Mouse (Mus musculus) neural tube, embryonic 11.5 days (tissue): Measurements from ENCODE around the gene Inpp4a. TPM values are rescaled to one million over a fixed set of nuclear protein-coding genes. Genes with fewer than 3 reads are reported as not detected.

ENCODE experiments used
- ATAC-seq: fragments of 200-750 bp; cut with Nextera tagmentation; 2 replicates; pipeline ENCODE4 v1.8.0; 2017; ENCODE audit warnings: moderate number of reproducible peaks, mild to moderate bottlenecking, moderate TSS enrichment, moderate library complexity; ENCODE audit not compliant: insufficient read depth, low FRiP score, low TSS enrichment
- DNase-seq: peaks from one replicate; pipeline ENCODE4 v3.0.0-alpha.2; 2015; ENCODE audit warnings: low spot score
- H3K27ac ChIP-seq: fragments of 300-500 bp; sonication (generic); 2 replicates; pipeline ENCODE4 v1.5.1; 2014; ENCODE audit warnings: low read depth, mild to moderate bottlenecking, low read length
- H3K27me3 ChIP-seq: fragments of 300-500 bp; sonication (generic); 2 replicates; pipeline ENCODE4 v1.6.1; 2014; ENCODE audit warnings: mild to moderate bottlenecking, low read length, mixed read lengths; ENCODE audit not compliant: control insufficient read depth, insufficient read depth
- H3K36me3 ChIP-seq: fragments of 300-500 bp; sonication (generic); 2 replicates; pipeline ENCODE4 v1.6.1; 2014; ENCODE audit warnings: mild to moderate bottlenecking, low read length, moderate library complexity, mixed read lengths; ENCODE audit not compliant: control insufficient read depth, insufficient read depth
- H3K4me1 ChIP-seq: fragments of 300-500 bp; sonication (generic); 2 replicates; pipeline ENCODE4 v1.6.1; 2014; ENCODE audit warnings: low read length, mixed read lengths; ENCODE audit not compliant: control insufficient read depth, insufficient read depth
- H3K4me2 ChIP-seq: fragments of 300-500 bp; sonication (generic); 2 replicates; pipeline ENCODE4 v1.6.1; 2014; ENCODE audit warnings: low read depth, mild to moderate bottlenecking, moderate library complexity
- H3K4me3 ChIP-seq: fragments of 300-500 bp; sonication (generic); 2 replicates; pipeline ENCODE4 v1.5.1; 2014; ENCODE audit warnings: low read depth, low read length
- H3K9ac ChIP-seq: fragments of 300-500 bp; sonication (generic); 2 replicates; pipeline ENCODE4 v1.6.1; 2014; ENCODE audit warnings: mild to moderate bottlenecking, low read length
- H3K9me3 ChIP-seq: fragments of 300-500 bp; sonication (generic); 2 replicates; pipeline ENCODE4 v1.6.1; 2016; ENCODE audit warnings: low read length; ENCODE audit not compliant: control insufficient read depth
- WGBS: fragments of 180-500 bp; shearing (Covaris S2); extraction: QIAGEN DNeasy Blood & Tissue Kit; methylation state at CpG from one replicate; pipeline ENCODE4 v1.1.7; 2014; 5-methylcytosine and 5-hydroxymethylcytosine counted together
- polyA plus RNA-seq: library from polyadenylated mRNA; unstranded; fragments of >200 nt; fragmentation: Nextera tagmentation; extraction: Ambion mirVana; gene quantifications from 2 replicates; pipeline ENCODE4 v1.2.1, GENCODE M21; 2014

Gene Inpp4a
- polyA plus RNA-seq, 1 experiment from 2014 or later: 25.8 TPM

- no peak overlapping the region for H3K4me3 ChIP-seq
- no peak overlapping the region for H3K27ac ChIP-seq
- no peaks in the 10 kb centered on the region for H3K9me3 ChIP-seq
- no peak overlapping the region for H3K9ac ChIP-seq
- ATAC-seq (no peak), DNase-seq (peak; percentile 62)
- H3K4me2 ChIP-seq: no peak overlapping the region
- 68% methylated on average over 4 of the region's 4 CpGs for WGBS
- no peaks in the 10 kb centered on the region for H3K36me3 ChIP-seq
- 0 out of 2 replicates have a peak, but pooled peaks cover 3% of the 10 kb centered on the region for H3K4me1 ChIP-seq
- H3K27me3 ChIP-seq: no peaks in the 10 kb centered on the region
Observed at GRCm38 (mm10) chr1:37401687-37402086, 102.0 kb downstream of the Inpp4a start.

- DNase-seq (no peak), ATAC-seq (no peak)
- H3K36me3 ChIP-seq: no peaks in the 10 kb centered on the region
- no peaks in the 10 kb centered on the region for H3K9me3 ChIP-seq
- no peak overlapping the region for H3K4me2 ChIP-seq
- H3K4me3 ChIP-seq: no peak overlapping the region
- H3K4me1 ChIP-seq: no peaks in the 10 kb centered on the region
- H3K27me3 ChIP-seq: no peaks in the 10 kb centered on the region
- WGBS: 81% methylated on average over 2 of the region's 2 CpGs
- no peak overlapping the region for H3K9ac ChIP-seq
- H3K27ac ChIP-seq: no peak overlapping the region
Observed at GRCm38 (mm10) chr1:37405137-37405536, 105.5 kb downstream of the Inpp4a start.

DNA sequence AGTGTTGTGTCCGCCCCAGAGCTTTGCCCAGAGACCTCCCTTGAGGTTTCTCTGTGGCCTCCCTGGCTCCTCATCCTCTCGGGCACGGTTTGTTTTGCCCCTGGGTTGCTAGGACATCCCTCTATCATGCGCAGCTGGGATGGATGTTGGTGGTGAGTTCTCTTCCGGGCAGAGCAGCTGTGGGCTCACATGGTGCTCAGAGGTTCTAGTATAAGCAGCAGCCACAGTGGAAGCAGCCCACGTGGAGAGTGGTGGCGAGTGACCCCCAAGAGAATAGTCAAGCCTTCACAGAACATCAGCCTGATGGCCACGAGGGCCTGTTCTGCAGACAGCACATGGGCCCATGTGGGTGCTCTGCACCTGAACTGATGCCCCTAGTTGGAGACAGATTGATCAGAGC is 107.6 kb downstream of the Inpp4a start:
- no peaks in the 10 kb centered on the region for H3K27me3 ChIP-seq
- no peak overlapping the region for H3K27ac ChIP-seq
- H3K4me3 ChIP-seq: no peak overlapping the region
- H3K4me1 ChIP-seq: no peaks in the 10 kb centered on the region
- WGBS: 80% methylated on average over 8 of the region's 8 CpGs
- H3K9ac ChIP-seq: no peak overlapping the region
- no peaks in the 10 kb centered on the region for H3K9me3 ChIP-seq
- DNase-seq (no peak), ATAC-seq (no peak)
- H3K4me2 ChIP-seq: no peak overlapping the region
- H3K36me3 ChIP-seq: no peaks in the 10 kb centered on the region

DNA sequence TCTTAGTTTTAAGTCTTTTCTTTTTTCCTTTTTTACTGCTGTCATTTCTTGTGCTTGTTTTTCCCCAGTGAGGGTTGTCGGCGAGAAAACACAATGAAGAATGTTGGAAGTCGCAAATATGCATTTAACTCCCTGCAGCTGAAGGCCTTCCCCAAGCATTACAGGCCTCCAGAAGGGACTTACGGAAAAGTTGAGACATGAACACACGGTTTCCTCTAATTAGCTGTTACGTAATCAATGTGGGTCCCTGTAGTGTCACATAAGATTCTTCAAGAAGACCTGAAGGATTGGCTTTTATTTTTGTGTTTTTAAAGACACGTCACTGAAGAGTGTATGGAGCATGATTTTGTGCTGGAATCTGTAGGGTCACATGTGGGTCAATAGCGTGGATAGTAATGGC is 108.4 kb downstream of the Inpp4a start:
- no peak for DNase-seq
- WGBS: 88% methylated on average over 8 of the region's 8 CpGs
- H3K4me1 ChIP-seq: no peaks in the 10 kb centered on the region
- H3K4me3 ChIP-seq: no peak overlapping the region
- no peaks in the 10 kb centered on the region for H3K36me3 ChIP-seq
- H3K27me3 ChIP-seq: no peaks in the 10 kb centered on the region
- no peak overlapping the region for H3K27ac ChIP-seq
- no peak for ATAC-seq
- no peak overlapping the region for H3K4me2 ChIP-seq
- no peak overlapping the region for H3K9ac ChIP-seq
- H3K9me3 ChIP-seq: no peaks in the 10 kb centered on the region

DNA sequence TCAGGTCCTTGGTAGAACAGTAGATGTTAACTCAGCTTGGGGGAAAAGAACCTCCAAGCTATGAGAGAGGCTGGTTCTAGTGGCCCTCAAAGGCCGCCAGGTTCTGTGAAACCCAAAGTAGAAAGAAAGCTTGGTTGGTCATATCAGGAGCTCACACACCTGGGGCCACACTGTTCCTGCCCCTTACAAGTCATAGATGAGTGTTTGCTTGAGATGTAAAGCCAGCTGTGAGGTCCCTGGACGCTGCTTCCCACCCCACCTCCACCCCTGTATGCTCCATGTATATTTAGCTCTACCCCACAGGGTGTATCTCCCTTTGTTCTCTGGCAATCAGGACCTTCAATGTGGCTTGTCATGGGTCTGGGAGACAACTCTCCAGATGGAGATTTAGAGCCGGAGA is 109.0 kb downstream of the Inpp4a start:
- no peaks in the 10 kb centered on the region for H3K36me3 ChIP-seq
- 85% methylated on average over 3 of the region's 3 CpGs for WGBS
- ATAC-seq (no peak), DNase-seq (no peak)
- H3K4me1 ChIP-seq: no peaks in the 10 kb centered on the region
- no peaks in the 10 kb centered on the region for H3K9me3 ChIP-seq
- H3K4me3 ChIP-seq: no peak overlapping the region
- H3K27ac ChIP-seq: no peak overlapping the region
- H3K4me2 ChIP-seq: no peak overlapping the region
- H3K9ac ChIP-seq: no peak overlapping the region
- H3K27me3 ChIP-seq: no peaks in the 10 kb centered on the region

- Histone ChIP-seq H3K27ac (no peak overlapping the region), H3K4me1 (no peaks in the 10 kb centered on the region), H3K9ac (no peak overlapping the region), H3K4me2 (no peak overlapping the region), H3K4me3 (no peak overlapping the region), H3K27me3 (no peaks in the 10 kb centered on the region), H3K36me3 (no peaks in the 10 kb centered on the region), H3K9me3 (no peaks in the 10 kb centered on the region)
- no peak for ATAC-seq
- no peak for DNase-seq
Observed at GRCm38 (mm10) chr1:37409647-37410046, 110.0 kb downstream of the Inpp4a start.

DNA sequence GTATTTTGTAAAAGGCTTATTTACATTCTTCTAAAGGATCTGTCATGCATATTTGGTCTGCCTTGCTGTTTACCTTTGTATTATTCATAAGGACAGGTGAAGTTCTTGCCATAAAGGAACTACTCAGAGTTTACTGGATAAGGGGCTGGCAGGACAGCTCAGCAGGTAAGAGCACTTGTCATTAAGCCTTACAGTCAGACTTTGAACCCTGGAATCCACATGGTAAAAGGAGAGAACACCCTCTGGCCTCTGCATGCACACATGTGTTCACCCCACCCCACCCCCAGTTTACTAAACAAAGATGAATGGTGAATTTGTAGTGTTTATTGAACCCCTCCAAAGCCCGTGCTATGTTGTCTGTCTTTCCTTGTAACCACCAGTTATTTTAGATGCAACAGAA is 115.7 kb downstream of the Inpp4a start:
- Histone ChIP-seq H3K27ac (no peak overlapping the region), H3K4me3 (no peak overlapping the region), H3K9ac (no peak overlapping the region), H3K4me1 (no peaks in the 10 kb centered on the region), H3K36me3 (no peaks in the 10 kb centered on the region; the same call in 1 of the 2 replicates), H3K9me3 (no peaks in the 10 kb centered on the region), H3K4me2 (no peak overlapping the region), H3K27me3 (no peaks in the 10 kb centered on the region)
- ATAC-seq: no peak
- DNase-seq: no peak
- WGBS: 96% methylated on average over 1 of the region's 1 CpGs

DNA sequence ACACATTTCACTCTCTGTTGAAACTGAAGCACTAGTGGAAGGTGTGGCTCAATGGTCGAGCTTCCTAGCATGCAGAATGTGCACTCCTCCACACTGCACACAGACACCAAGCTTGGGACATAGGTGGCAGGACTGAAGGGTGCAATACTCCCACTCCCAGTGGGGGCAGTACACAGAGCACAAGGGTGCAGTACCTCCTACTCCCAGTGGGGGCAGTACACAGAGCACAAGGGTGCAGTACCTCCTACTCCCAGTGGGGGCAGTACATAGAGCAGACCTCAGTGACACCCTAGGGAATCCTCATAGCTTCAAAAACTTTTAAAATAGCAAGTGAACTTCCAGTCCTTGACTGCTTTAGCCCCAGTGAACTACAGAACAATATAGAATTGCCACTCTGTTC is 119.8 kb downstream of the Inpp4a start:
- Histone ChIP-seq H3K4me1 (no peaks in the 10 kb centered on the region), H3K4me2 (no peak overlapping the region), H3K27ac (no peak overlapping the region), H3K9me3 (no peaks in the 10 kb centered on the region), H3K27me3 (no peaks in the 10 kb centered on the region), H3K4me3 (no peak overlapping the region), H3K36me3 (no peaks in the 10 kb centered on the region; the same call in 1 of the 2 replicates), H3K9ac (no peak overlapping the region)
- ATAC-seq (no peak), DNase-seq (peak; percentile 16)
- WGBS: 100% methylated on average over 1 of the region's 1 CpGs

DNA sequence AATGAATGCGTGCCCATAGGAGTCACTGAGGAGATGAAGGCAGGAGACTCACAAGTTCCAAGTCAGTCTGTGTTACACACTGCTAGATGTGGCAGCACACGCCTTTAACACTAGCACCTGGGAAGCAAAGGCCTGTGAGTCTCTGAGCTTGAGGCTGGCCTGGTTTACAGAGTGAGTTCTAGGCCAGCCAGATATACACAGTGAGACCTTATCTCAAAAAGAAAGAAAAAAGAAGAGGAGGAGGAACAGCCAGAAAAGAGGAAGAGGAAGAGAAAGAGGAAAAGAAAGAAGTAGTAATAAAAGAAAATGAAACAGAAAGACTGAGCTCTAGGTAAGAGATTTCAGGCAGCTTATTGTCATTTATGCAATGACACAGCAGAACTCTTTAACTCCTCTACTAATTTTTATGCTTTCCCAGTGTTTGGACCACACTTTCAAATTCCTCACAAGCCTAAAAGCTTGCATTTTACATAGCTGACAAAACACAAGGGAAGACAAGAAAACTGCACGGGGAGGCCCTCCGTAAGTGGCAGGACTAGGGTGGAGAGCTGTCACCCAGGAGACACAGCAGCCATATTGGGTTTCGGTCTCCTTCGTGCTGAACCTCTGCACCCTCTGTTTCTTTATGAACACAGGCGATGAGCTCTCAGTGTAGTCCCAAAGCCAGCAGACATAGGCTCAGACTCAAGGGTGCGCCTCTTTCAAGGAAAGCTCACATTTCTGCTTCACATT is 127.6 kb downstream of the Inpp4a start:
- Histone ChIP-seq H3K27me3 (no peaks in the 10 kb centered on the region), H3K9me3 (no peaks in the 10 kb centered on the region), H3K4me3 (no peak overlapping the region), H3K9ac (no peak overlapping the region), H3K4me1 (peaks cover 14% of the 10 kb centered on the region), H3K36me3 (no peaks in the 10 kb centered on the region), H3K4me2 (no peak overlapping the region), H3K27ac (no peak overlapping the region)
- no peak for ATAC-seq
- 95% methylated on average over 8 of the region's 8 CpGs for WGBS
- no peak for DNase-seq
